Mouse (Mus musculus): ENCODE results near the gene Tmem131.

- no peak for TF ChIP-seq CTCF (IDR thresholded peaks at IDR 0.05; ENCODE audit: low read depth)
- no peak for TF ChIP-seq EP300 (optimal IDR thresholded peaks at IDR 0.05)
Measured at GRCm38 (mm10) chr1:36834090-36834489, 109.4 kb downstream of the Tmem131 start.

Data from stomach, postnatal 0 days (tissue).